In genomic region chr12:104737666-104738065, GRCm38 (mm10) we compare ENCODE assay signal across 13 mouse cellular contexts. TPM values are rescaled to one million over a fixed set of nuclear protein-coding genes. Genes with fewer than 3 reads are reported as not detected.
DNase-seq lines count a peak whose midpoint lies in the region; ATAC-seq lines count a peak whose summit lies in the region.
"Had no signal": no experiment of that assay in that cellular context is flagged by ENCODE, and none has a peak within 500 bp of the region (broad histone marks: within the 10 kb centered on the region; RNA-seq: fewer than 3 reads in every experiment).

No protein-coding gene starts in this region.

- DNase-seq in frontal cortex, postnatal 14 days (ENCODE audit: low spot score in 2 of 2) = no peak
- peak; percentile 64 for DNase-seq in layer of hippocampus, adult 9-11 months
- no peak for DNase-seq in layer of hippocampus, postnatal 14 days (ENCODE audit: low spot score in 2 of 2)
- peak; percentile 82 for DNase-seq in brain, adult 2 months (ENCODE audit: low read depth, low spot score)
- DNase-seq in frontal cortex, postnatal 36 days (ENCODE audit: low spot score in 2 of 2) = peak; percentile 41 to 61
- no peak for DNase-seq in retina, embryonic 14.5 days (ENCODE audit: low spot score)
- DNase-seq in Muller cell, postnatal 12 days (ENCODE audit: inconsistent ontology term) = no peak
- DNase-seq: adrenal gland, adult 8-10 months; cerebellum, adult 11-12 months; cerebellum, postnatal 25 days; thymus, adult 18-20 months had no signal

- peak; percentile 82; the same call in 1 of the 2 replicates for ATAC-seq in frontal cortex, adult (ENCODE audit: low TSS enrichment)
- ATAC-seq: lung, postnatal 0 days had no signal

RNA-seq across cellular contexts. Expression of gene Dicer1, which starts 14.1 kb away (rescaled TPM):
- 10 to 100 TPM; 54.1 to 61.0 TPM for total RNA-seq in layer of hippocampus, postnatal 14 days (2021)

Comparison
In these comparisons a context has a peak if more than half of its experiments do, and no peak if none do; other contexts are left out.
1. DNase-seq: peak in layer of hippocampus, adult 9-11 months (single experiment), brain, adult 2 months (single experiment) and frontal cortex, postnatal 36 days (2 of 2); none in frontal cortex, postnatal 14 days (0 of 2), layer of hippocampus, postnatal 14 days (0 of 2), retina, embryonic 14.5 days (single experiment) and Muller cell, postnatal 12 days (single experiment).